Mouse (Mus musculus) erythroblast, adult 5-6 weeks (primary cell): ENCODE data around the gene Galk1. TPM values are rescaled to one million over a fixed set of nuclear protein-coding genes. Genes with fewer than 3 reads are reported as not detected.

Experiments used
- ATAC-seq: replicated peaks from 2 replicates; pipeline ENCODE4 v1.8.0; 2016; ENCODE audit warnings: moderate number of reproducible peaks, mild to moderate bottlenecking, moderate TSS enrichment, inconsistent platforms; ENCODE audit not compliant: poor library complexity, low FRiP score, severe bottlenecking
- total RNA-seq, 2 experiments: library from RNA; stranded (forward) in 1 of 2; stranded (reverse) in 1 of 2; fragments of 150-400 nt in 1 of 2; fragments of 200-764, 138-1000 nt in 1 of 2; gene quantifications; 2 replicates each; pipeline versions ENCODE4 v1.2.3 to v1.2.4; 2015 to 2017; ENCODE audit warnings: low replicate concordance in 2 of 2

The Galk1 gene
- total RNA-seq, 2 experiments from 2014 or later: 1.5 to 3.6 TPM

DNA sequence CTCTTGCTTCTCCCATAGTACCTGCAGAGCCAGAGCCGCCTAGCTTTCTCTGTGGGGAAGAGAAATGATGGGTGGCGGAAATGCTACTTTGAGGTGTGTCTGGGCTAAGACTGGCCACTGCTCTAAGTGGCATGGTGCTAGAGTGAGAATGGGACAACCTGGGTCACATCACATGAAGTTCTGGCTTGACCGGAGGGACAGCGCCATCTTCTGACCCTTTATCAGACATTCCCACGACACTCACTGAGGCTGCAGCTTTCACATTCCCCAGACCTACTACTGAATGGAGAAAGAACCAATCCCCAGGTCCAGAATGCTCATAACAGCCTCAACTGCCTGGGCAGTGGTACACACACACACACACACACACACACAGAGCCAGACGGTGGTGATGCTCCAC, 5.6 kb upstream of the Galk1 start:
- ATAC-seq: no peak

DNA sequence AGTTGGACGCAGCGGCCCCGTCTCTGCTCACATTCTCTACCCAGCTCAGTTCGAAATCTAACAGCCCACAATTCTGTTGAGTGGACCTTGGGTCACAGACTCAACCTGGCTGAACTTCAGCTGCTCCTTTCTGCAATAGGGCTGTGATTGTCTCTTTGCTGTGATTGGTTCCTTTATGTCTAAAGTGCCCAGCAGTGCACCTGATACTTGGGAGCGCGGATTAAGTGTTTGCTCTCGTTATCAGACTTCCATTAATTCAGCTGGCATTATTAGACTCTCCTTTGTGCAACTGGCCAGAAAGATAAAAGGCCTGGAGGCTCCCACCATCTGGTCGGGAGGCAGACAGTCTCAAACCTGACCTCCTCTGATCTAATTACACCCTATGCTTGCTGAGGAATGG, 2.3 kb upstream of the Galk1 start:
- ATAC-seq: no peak

DNA sequence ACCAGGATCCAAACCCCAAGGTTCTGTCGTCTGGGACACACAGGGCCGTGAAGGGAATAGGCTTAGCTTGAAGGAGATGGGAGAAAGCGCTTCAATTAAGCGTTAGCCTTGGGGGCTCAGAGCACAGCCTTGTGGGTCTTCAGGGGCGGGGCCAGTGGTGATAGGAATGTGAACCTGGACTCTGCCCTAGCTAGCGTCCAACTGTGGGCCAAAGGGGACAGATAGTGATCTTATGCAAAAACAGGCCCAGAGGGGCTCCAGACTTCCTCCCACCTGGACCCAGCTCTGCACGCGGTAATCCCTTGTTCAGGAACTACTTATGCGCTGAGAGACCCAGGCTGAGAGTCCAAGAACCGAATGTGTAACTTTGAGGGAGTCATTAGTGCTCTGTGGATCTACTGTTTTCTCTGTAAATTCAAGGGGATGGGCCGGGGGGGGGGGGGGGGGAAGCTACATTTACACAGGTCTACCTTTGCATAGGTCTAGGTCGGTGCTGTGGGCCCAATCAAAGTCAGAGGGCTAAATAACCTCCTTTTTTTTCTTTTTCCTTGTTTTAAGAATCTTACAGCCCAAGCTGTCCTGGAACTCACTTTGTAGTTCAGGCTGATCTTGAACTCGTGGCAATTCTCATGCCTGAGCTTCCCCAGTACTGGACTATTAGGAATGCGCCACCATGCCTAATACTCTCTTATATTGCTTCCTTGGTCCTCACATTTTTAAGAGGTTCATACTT, 824 bp downstream of the Galk1 start:
- no peak for ATAC-seq

DNA sequence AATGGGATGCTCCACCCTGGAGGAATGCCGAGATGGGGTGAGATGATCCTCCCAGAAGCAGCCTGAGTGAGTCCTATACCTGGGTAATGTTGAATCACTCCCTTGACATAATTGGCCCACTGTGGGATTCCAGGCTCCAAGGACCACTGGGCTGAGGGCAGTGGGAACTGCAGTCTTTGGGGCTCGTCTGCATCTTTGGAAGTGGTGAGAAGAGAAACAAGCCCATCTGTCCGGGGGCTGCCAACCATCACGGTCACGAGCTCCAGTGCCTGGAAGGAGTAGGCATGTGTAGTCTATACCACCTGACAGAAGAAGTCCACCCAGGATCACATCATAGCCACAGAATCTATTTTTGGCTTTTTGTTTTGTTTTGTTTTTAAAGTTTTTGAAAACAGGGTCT, 1.6 kb downstream of the Galk1 start:
- ATAC-seq: no peak

DNA sequence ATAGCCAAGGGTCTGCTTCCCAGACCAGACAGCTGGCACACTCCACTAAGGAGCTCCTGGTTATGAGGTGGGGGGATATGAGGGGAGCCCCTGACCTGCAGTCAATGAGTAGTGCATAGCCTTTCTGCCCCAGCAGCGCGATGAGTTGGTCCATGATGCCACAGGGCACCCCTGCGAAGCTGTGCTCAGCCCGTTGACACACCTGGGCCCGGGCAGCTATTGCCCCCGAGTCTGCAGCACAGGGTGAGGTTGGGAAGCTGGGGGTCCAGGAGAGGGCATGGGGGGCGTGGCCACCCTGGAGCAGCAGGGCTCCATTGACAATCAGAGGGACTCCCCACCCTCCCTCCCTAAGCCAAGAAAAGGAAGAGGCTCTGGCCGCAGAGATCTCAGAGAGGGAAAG, 2.4 kb downstream of the Galk1 start:
- ATAC-seq: no peak

DNA sequence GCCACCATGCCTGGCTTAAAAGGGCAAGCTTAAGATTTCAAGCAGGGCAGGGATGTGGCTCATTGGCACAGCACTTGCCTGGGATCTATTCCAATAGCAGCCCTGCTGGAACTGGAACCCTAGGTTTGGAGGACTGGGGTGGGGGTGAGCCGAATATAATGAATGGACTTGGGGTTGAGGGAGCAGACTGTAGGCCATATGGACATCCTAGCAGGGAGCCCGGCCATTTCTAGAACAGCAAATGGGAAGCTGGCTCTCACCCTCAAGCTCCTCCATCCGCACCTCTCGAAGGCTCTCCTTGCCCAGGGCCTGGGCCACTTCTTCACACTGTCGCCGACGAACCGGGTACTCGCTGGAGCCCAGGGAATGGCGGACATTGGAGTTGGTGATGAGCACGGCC, 2.9 kb downstream of the Galk1 start:
- ATAC-seq: no peak

DNA sequence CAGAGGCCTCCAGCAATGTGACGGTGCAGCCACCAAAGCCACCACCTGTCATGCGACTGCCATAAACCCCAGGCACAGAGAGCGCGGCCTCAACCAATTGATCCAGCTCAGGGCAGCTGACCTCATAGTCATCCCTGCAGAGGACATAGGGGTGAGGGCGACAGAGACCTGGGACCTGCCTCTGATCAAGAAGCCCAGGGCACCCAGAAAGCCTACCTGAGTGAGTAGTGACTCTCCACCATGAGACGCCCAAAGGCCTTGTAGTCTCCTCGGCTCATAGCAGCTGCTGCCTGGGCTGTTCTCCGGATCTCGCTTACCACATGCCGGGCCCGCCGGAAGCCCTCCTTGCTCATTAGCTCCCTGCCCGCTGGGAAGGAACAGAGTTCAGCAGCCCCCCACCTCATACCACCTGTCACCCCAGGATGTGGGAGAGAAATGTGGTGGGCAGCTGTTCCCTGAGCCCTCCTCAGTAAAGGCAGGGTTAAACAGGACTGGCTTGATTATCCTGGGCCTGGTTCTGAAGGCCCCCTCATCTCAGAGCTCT, 3.6 kb downstream of the Galk1 start:
- no peak for ATAC-seq

DNA sequence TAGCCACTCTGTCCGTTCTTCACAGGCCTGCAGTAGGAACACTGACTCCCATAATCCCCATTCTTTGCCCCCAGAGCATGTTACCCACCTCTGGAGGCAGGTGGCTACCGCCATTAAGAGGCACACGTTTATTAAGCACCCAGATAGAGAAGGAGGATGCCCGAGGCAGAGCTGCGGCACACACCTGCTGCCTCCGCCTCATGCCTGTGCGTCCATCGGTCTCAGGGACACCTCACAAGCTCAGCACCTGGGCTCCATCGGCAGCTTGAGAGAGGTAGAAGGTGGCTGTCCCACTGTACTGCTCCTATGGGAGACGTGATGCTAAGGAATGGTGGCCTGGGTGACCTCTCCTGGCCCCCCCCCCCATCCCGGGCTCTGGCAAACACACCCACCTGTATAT, 4.1 kb downstream of the Galk1 start:
- no peak for ATAC-seq

DNA sequence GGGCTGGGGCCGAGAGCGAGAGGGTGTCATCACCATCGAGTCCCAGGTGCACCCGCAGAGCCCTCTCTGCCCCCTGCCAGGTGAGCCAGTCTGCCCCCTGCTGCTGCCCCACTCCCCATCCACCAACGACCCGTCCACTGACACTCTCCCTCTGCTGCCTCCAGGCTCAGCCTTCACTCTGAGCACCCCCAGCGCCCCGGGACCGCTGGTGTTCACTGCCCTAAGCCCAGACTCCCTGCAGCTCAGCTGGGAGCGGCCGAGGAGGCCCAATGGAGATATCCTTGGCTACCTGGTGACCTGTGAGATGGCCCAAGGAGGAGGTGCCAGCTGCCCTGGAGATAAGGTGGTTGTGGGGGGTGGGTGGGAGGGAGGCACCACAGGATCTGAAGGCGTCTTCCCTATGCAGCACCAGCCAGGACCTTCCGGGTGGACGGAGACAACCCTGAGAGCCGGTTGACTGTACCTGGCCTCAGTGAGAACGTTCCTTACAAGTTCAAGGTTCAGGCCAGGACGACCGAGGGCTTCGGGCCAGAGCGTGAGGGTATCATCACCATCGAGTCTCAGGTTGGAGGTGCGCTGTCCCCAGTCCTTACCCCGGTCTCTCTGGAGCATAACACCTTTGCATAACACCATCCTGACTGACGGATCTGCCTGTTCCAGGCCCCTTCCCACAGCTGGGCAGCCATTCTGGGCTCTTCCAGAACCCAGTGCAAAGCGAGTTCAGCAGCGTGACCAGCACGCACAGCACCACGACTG, 5.2 kb downstream of the Galk1 start:
- no peak; the same call in 1 of the 2 replicates for ATAC-seq

DNA sequence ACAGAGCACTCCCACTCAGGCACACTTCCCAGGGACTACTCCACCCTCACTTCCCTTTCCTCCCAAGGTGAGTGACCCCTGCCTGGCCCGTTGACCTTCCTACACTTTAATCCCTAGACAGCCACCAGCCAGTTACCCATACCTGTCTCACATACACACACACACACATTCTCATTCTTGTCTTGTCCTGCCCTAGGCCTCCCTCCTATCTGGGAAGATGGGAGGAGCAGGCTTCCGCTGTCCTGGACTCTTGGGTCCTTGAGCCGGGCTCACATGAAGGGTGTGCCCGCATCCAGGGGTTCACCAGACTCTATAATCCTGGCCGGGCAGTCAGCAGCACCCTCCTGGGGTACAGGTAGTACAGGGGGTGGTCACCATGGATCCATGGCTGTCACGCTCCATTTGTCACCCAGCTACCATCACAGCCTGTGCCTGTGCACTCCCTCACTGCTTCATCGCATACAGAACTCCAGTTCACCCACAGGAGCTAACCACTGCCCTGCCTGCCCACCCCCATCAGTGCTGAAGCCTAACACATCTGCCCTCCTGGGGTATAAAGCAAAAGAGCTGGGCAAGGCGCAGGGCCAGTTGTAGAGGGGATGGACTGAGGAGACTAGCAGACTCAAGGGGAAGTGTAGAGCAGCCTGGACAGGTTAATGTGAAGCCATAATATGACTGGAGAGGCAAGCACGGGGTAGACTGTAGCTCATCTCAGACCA, 6.7 kb downstream of the Galk1 start:
- ATAC-seq: no peak

DNA sequence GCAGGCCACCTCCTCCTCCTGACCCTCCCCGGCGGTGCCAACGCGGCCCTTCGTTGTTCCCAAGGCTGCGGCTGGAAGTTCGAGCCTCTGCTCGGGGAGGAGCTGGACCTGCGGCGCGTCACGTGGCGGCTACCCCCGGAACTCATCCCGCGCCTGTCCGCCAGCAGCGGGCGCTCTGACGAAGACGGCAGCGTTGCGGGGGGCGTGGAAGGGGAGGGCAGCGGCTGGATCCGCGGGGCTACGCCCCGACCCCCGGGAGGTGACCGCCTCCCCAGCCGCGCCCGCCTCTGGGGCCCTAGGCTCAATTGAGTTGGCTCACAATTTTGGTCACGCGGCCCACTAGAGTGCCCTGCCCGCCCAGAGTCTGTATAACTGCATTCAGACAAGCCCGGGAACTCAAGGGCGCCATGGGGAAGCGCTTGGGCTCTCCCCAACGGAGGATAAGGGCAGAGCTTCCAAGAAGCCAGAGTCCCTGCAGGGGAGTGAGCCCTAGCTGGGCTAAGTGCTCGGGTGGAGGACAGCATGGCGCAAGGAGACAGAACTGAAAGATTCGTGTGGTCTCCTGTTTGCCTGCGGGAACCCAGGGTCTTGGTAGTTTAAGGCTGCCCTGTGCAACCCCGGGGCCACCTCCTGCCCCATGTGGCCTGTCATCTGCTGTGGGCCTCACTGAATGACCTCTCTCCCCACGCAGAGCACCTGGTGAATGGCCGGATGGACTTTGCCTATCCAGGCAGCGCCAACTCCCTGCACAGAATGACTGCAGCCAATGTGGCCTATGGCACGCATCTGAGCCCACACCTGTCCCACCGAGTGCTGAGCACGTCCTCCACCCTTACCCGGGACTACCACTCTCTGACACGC, 7.4 kb downstream of the Galk1 start:
- peak; percentile 31; the same call in 1 of the 2 replicates for ATAC-seq

DNA sequence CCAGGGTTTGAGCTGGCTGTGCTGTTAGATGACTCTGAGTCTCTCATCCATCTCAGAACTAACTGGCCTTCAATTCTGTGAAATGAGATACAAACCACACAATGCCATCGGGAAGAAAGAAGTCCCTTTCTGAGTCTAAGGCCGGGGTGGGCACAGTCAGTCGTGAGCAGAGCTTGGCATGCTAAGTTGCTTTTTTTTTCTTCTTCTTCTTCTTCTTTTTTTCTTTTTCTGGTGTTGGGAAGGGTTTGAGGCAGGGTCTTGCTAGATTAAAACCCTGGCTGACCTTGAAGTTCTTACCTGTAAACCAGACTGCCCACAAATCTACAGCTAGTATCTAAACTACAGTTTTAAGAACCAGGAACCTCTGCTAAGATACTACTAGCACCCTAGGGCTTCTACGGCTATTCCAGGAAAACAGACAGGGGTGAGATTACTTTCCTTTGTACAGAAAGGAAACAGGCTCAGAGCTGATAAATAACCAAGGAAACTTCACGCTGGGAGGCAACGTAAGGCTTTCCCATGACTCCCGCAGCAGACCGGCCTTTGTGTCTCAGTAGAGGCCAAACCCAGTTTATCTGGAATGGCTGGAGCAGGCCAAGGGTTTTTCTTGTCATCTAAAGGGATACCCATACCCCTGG, 8.2 kb downstream of the Galk1 start:
- no peak for ATAC-seq

DNA sequence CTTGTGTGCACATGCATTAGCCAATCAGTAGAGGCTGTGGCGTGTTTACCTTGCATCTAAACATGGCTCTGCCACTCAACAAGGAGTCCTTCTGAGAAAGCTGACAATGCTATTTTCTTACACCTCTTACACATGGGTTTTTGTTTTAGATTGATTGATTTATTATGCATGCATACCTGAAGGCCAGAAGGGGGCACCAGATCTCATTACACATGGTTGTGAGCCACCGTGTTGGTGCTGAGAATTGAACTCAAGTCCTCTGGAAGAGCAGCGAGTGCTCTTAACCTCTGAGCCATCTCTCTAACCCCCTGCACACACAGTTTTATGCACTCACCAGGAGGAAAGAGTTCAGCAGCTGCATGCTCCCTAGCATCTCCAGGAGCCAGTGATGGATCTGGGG, 9.6 kb downstream of the Galk1 start:
- ATAC-seq: no peak

DNA sequence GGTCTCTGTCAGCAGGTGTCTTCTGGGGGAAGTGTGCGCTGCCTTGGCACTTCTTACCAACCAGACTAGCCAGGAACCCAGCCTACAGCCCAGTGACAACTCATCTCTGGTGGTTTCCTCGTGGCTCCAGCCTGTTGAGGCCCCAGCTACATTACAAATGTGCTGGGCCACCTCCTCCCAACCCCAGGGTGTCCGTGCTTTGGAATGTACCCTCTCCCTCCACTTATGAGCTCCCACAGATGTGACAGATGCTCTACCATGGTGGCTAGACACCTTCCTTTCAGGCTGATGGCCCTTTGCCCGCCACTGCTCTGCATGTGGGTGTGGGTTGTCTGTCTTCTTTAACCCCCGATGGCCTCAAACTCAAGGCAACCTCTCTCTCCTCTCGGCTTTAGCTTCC, 10.8 kb downstream of the Galk1 start:
- ATAC-seq: no peak

DNA sequence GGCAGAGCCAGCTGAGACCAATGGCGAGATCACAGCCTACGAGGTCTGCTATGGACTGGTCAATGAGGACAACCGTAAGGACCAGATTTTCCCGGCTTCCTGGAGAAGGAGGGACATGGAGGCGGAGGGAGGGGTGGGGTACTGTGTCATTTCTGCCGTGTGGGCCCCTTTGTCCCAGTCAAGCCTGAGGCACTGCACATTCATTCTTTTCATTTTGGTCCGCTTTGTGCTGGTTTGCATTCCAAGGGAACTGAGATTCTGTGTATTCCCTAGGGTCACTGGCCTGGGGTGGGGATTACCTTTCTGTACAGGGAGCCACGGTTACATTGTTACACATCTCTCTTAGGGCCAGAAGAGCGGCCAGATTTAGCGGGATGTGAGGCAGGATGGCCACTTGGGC, 11.9 kb downstream of the Galk1 start:
- no peak for ATAC-seq

DNA sequence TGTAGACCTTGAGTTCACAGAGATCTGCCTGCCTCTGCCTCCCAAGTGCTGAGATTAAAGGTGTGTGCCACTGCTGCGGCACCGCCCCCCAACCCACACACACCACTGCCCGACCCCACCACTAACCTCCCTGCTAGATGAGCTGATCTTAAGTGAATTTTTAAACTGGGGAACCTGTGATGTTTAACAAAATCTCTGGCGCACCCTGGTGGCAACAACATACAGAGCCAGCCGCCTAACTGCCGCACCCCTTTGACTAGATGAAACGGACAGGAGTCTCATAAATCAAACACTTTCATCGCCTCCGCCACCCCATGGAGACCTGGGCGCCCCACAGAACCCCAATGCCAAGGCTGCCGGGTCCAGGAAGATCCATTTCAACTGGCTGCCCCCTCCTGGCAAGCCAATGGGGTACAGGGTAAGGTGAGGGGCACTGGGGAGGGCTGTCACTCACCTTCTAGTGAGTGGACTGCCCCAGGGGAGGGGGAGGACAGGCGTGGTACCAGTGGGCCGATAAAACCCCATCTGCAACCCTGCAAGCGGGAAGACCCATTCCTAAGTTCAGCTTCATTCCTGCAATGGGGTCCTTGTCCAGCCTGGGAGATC, 12.9 kb downstream of the Galk1 start:
- no peak for ATAC-seq

DNA sequence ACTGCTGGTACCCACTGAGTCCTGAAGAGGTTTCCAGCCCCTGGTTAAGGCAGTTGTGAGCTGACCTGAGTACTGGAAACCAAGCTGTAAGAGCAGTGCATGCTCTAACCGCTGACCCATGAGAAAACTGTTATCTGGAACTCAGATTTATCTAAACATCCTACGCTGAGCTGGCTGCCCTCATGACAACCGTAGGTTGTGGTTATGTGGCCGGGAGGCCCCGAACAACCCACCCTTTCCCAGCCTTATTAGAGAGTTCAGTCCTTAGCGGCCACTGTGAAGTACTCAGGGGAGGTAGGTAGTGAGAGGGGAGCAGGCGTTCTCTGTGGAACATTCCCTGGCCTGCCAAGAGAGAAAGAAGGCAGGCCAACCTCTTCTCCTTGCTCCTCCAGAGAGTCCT, 13.5 kb downstream of the Galk1 start:
- ATAC-seq: no peak

DNA sequence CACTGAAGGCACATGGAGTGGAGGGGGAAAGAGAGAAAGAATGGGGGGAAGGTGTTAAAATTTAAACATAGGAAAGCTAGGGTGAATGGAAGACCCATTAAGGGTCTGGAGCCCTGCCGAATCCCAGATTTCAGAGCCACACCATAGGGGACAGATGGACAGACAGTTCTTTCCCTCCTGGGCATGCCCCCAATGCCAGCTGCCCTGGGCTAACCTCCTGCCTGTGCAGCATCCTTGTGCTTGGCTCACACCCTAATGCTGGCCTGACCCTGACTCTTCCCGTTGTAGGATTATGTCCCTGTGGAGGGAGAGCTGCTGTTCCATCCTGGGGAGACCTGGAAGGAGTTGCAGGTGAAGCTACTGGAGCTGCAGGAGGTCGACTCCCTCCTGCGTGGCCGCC, 14.9 kb downstream of the Galk1 start:
- no peak for ATAC-seq

DNA sequence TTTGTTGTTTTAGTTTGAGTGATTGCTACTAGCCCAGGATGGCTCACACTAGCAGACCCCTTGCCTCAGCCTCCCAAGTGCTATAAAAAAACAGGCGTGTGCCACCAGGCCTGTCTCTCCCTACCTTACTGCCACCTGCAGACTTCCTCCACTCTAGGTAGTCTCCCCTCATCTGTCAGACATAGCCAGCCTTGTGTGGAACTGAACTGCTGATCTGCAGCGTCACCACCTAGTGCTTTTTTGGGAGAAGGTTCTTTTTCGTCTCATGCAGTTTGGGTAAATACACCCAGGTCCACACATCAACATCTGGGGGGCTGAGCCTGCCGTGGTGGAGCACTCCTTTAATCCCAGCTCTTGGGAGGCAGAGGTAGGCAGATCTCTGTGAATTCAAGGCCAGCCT, 15.5 kb downstream of the Galk1 start:
- no peak for ATAC-seq
